Mouse (Mus musculus): Measurements from ENCODE around the gene Fcho1. TPM values are rescaled to one million over a fixed set of nuclear protein-coding genes. Genes with fewer than 3 reads are reported as not detected.

Fcho1 gene
- polyA plus RNA-seq, 1 experiment from 2014 or later = 5.8 TPM

DNA sequence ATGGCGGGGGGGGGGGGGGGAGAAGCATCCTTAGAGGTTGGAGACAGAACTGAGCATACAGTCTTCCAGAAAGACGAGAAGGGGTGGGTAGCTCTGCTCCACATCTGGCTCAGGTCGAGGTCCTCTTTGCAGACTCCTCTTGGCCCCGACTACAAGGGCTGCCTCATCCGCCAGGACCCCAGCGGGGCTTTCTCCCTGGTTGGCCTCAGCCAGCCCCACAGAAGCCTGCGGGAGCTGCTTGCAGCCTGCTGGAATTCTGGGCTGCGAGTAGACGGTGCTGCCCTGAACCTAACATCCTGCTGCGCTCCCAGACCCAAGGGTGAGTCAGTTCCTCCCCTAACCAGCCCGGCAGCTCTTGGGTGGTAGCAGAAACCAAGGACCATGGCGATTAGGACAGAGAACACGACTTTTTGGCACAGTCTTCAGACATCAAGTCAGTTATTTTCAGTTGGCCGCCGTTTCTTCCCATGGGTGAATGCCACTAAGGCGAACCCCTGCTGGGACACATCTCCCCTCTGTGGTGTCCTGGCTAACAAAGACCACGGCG, 44.1 kb downstream of the Fcho1 start:
- Histone ChIP-seq H3K27ac (no peak overlapping the region), H3K4me3 (ENCODE audit: inconsistent target) (no peak overlapping the region), H3K79me2 (ENCODE audit: inconsistent target) (peaks cover 5% of the 10 kb centered on the region; the same call in 1 of the 2 replicates), H3K36me3 (ENCODE audit: inconsistent target) (peaks cover 34% of the 10 kb centered on the region; the same call in 1 of the 2 replicates)
- 90% methylated on average over 16 of the region's 18 CpGs for WGBS (ENCODE audit: missing documents)

DNA sequence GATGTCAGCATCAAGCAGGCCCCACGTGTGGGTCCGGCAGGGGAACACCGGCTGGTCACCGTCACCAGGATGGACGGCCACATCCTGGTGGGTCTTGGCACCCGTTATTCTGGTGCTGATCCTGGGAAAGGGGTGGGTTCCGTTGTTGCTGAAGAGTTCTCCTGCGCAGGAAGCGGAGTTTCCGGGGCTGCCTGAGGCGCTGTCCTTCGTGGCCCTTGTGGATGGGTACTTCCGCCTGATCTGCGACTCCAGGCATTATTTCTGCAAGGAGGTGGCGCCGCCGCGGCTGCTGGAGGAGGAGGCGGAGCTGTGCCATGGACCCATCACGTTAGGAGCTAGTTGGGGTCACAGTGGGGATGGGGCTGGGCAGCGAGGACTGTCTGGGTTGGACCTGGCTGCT, 45.0 kb downstream of the Fcho1 start:
- peaks cover 34% of the 10 kb centered on the region; the same call in 1 of the 2 replicates for H3K36me3 ChIP-seq (ENCODE audit: inconsistent target)
- no peak overlapping the region for H3K4me3 ChIP-seq (ENCODE audit: inconsistent target)
- 94% methylated on average over 21 of the region's 21 CpGs for WGBS (ENCODE audit: missing documents)
- no peak overlapping the region for H3K27ac ChIP-seq
- H3K79me2 ChIP-seq (ENCODE audit: inconsistent target) = peaks cover 5% of the 10 kb centered on the region; the same call in 1 of the 2 replicates

DNA sequence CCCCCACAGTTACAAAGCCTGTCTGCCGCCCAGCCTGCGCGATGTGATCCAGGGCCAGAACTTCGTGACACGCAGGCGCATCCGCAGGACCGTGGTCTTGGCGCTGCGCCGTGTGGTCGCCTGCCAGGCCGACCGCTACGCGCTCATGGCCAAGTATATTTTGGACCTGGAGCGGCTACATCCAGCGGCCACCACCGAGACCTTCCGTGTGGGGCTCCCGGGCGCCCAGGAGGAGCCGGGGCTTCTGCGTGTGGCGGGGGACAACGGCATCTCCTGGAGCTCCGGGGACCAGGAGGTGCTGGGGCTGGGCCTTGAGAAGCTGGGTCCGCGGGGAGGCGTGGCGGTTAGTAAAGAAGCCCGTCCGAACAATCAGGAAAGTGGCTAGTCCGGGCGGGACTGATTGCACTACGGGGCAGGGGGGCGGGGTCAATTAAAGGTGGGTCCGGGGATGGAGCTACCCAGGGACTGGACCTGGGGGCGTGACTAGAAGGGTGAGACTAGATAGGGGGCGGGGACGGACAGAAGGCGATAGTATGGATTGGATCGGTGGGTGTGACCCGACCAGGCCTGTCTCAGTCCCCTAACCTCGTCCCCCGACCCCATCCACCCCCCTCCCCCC, 45.9 kb downstream of the Fcho1 start:
- Histone ChIP-seq H3K36me3 (ENCODE audit: inconsistent target) (peaks cover 31% of the 10 kb centered on the region; the same call in 1 of the 2 replicates), H3K79me2 (ENCODE audit: inconsistent target) (peaks cover 5% of the 10 kb centered on the region; the same call in 1 of the 2 replicates), H3K4me3 (ENCODE audit: inconsistent target) (no peak overlapping the region), H3K27ac (no peak overlapping the region)
- WGBS (ENCODE audit: missing documents) = 96% methylated on average over 30 of the region's 46 CpGs

DNA sequence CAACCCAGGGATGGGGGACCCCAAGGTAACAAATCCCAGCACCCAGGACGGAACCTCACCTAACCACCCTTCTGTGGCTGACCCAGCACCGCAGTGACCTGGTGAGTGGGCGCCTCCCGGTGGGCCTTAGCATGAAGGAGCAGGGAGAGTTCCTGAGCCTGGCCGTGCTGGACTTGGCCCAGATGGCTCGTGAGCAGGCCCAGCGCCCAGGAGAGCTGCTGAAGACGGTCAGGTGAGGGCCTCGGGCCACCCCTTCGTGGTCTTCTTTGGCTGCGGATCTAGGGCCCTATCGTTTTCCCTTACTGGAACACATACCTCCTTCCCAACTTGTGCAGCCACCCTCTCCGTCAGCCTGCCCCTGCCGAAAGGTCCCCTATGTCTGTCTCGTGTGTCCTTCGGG, 46.4 kb downstream of the Fcho1 start:
- Histone ChIP-seq H3K36me3 (ENCODE audit: inconsistent target) (peaks cover 28% of the 10 kb centered on the region; the same call in 1 of the 2 replicates), H3K79me2 (ENCODE audit: inconsistent target) (peaks cover 5% of the 10 kb centered on the region; the same call in 1 of the 2 replicates), H3K4me3 (ENCODE audit: inconsistent target) (no peak overlapping the region), H3K27ac (no peak overlapping the region)
- WGBS (ENCODE audit: missing documents) = 94% methylated on average over 11 of the region's 16 CpGs

DNA sequence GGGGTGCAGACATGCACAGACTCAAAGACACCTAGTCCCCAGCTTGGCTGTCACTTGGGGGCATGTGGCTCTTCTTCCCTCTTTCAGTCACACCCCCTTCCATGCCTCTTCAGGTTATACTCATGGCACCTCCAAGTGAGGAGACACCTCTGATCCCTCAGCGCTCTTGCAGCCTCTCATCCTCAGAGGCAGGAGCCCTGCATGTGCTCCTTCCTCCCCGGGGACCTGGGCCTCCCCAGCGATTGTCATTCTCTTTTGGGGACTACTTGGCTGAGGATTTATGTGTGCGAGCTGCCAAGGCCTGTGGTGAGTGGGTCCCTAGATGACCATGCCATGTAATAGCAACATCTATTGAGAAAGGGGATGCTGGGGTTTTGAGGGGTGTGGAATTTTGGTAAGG, 47.3 kb downstream of the Fcho1 start:
- H3K27ac ChIP-seq = no peak overlapping the region
- WGBS (ENCODE audit: missing documents) = 86% methylated on average over 4 of the region's 4 CpGs
- peaks cover 28% of the 10 kb centered on the region; the same call in 1 of the 2 replicates for H3K36me3 ChIP-seq (ENCODE audit: inconsistent target)
- peaks cover 5% of the 10 kb centered on the region; the same call in 1 of the 2 replicates for H3K79me2 ChIP-seq (ENCODE audit: inconsistent target)
- no peak overlapping the region for H3K4me3 ChIP-seq (ENCODE audit: inconsistent target)

DNA sequence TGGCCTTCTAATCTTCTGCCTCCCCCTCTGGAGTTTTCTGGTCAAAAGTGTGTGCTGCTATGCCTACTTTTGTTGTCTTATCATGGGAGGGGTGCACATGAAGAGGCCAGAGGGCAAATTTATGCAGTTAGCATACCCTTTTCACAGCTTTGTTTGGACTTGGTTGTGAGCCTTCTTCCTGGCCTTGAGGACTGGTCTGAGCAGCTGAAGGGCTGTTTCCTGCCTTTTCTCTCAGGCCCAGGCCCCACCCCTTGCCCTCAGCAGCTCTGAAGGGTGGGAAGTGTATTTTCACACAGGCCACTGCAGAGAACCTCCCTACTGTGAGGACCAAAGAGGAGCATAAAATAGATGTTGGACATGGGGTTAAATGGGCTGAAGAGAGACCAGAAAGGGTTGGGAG, 48.0 kb downstream of the Fcho1 start:
- Histone ChIP-seq H3K79me2 (ENCODE audit: inconsistent target) (peaks cover 5% of the 10 kb centered on the region; the same call in 1 of the 2 replicates), H3K4me3 (ENCODE audit: inconsistent target) (peak overlapping the region; percentile 57; the same call in 1 of the 2 replicates), H3K27ac (peak overlapping the region; percentile 82), H3K36me3 (ENCODE audit: inconsistent target) (peaks cover 23% of the 10 kb centered on the region; the same call in 1 of the 2 replicates)

DNA sequence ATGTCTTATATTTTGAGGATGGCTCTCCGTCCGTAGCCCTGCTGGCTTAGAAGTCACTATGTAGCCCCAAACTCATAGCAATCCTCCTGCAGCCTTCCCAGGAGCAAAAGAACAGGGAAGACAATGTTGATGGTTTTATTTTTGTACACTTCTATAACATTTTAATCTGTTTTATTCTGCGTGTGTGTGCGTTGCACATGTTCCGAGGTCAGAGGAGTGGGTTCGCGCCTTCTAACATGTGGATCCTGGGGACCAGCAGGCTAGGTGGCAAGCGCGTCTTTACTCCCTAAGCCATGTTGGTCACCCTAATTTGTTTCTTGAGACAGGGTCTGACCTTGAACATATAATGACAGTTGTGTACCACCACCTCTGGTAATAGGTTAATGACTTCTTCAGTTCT, 48.7 kb downstream of the Fcho1 start:
- H3K79me2 ChIP-seq (ENCODE audit: inconsistent target) = peaks cover 5% of the 10 kb centered on the region; the same call in 1 of the 2 replicates
- peak overlapping the region; percentile 57 for H3K4me3 ChIP-seq (ENCODE audit: inconsistent target)
- peaks cover 17% of the 10 kb centered on the region; the same call in 1 of the 2 replicates for H3K36me3 ChIP-seq (ENCODE audit: inconsistent target)
- 7% methylated on average over 9 of the region's 9 CpGs for WGBS (ENCODE audit: missing documents)
- peak overlapping the region; percentile 82 for H3K27ac ChIP-seq

DNA sequence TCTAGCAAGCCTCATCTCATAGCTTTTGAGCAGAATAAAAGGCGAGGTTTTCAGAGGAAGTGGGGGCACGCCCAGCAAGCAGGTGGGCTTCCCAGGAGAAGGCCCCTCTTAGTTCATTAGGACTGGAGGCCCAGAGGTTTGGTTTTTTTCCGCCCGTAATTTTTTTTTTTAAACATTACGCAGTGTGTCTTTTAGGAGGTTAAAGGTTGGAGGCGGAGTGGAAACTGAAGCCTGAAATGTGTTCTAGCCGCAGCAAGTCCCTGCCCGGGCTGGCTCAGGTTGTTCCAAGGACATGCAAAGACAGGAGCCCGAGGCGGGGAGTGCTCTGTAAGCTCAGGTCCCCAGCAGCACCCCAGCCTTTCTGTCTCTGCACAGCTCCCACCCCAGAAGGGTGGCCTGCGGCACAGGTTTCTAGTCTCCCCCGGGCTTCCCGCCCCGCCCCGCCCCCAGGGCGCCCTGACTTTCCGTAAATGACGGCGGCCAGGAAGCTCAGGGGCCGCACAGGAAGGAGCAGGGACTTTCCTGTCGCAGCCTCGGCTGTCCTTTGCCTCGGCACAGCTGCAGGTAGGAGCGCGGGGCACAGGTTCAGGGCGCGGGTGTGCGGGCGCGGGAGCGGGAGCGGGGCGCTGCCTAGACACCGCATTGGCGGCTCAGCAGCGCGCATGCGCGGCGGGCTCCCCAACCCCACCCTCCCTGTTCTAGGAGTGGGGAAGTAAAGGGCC, 49.3 kb downstream of the Fcho1 start, which contains the start of gene Jak3:
TSS of gene Jak3 (plus strand) at position 277 of the 722 bp plus-strand sequence.
- Histone ChIP-seq H3K79me2 (ENCODE audit: inconsistent target) (peaks cover 5% of the 10 kb centered on the region; the same call in 1 of the 2 replicates), H3K4me3 (ENCODE audit: inconsistent target) (peak within 1 kb of the TSS; percentile 57), H3K36me3 (ENCODE audit: inconsistent target) (peaks cover 11% of the 10 kb centered on the region; the same call in 1 of the 2 replicates), H3K27ac (peak within 1 kb of the TSS; percentile 82)
- WGBS (ENCODE audit: missing documents) = 1% methylated on average over 38 of the region's 40 CpGs

DNA sequence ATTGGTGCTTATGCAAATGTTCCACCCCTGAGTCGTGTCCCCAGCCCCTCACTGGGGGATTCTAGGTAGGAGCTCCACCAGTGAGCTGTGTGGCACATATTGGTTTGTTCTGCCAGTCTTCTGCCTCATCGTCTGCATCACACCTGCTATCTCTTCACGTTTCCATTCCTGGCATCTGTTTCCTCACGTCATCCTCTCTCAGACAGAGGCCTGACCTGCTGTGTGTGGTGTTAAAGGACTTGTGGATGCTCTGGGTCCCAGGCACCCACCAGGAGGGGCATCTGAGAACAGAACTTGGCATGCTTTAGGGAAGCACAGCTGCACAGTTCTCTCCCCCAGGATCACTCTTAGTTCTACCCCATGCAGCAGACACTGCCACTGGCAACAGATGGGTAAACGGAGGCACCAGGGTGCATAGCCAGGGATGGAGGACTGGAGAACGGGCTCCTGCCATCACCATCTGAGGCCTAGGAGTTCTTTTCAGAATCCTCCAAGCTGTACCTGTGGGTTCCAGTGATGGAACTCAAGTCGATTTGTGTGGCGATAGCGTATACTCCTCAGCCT, 50.0 kb downstream of the Fcho1 start:
- H3K27ac ChIP-seq = peak overlapping the region; percentile 82
- H3K36me3 ChIP-seq (ENCODE audit: inconsistent target) = peaks cover 5% of the 10 kb centered on the region; the same call in 1 of the 2 replicates
- WGBS (ENCODE audit: missing documents) = 63% methylated on average over 9 of the region's 9 CpGs
- peak overlapping the region; percentile 57 for H3K4me3 ChIP-seq (ENCODE audit: inconsistent target)
- peaks cover 5% of the 10 kb centered on the region; the same call in 1 of the 2 replicates for H3K79me2 ChIP-seq (ENCODE audit: inconsistent target)

DNA sequence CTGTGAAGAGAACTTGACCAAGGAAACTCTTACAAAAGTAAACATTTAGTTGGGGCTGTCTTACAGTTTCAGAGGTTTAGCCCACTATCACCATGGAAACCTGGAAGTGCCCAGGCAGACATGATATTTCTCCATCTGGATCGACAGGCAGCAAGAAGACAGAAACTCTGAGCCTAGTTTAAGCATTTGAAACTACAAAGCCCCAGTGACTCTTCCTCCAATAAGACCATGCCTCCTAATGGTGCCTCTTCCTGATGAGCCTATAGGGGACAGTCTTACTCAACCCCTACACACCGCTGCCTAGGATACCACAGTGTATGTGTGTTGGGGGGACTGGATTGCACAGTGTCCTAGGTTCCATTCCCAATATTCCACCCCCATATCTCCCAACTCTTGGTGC, 51.4 kb downstream of the Fcho1 start:
- Histone ChIP-seq H3K4me3 (ENCODE audit: inconsistent target) (no peak overlapping the region), H3K36me3 (ENCODE audit: inconsistent target) (no peaks in the 10 kb centered on the region), H3K27ac (no peak overlapping the region), H3K79me2 (ENCODE audit: inconsistent target) (peaks cover 5% of the 10 kb centered on the region; the same call in 1 of the 2 replicates)
- WGBS (ENCODE audit: missing documents) = 89% methylated on average over 2 of the region's 2 CpGs

DNA sequence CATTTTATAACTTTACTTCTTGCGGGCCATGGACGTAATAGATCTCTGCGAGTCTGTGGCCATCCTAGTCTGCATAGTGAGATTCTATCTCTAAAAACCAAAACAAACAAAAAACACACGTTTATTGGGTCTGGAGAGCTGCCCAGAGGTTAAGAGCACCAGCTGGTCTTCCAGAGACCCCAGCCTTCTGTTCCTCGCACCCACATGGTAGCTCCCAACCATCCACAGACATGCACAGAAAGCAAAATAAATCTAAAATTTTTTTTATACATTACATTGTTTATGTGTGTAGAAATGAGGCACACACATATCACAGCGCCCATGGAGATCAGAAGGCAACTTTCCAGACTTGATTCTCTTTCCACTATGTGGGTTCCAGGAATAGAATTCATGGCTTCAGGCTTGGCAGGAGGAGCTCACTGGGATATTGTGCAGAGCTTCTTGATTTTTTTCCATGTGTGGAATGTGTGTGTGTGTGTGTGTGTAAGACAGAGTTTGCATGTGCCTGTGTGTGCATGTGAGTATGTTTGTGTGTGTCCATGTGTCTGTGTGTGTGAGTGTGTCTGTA, 53.3 kb downstream of the Fcho1 start:
- Histone ChIP-seq H3K79me2 (ENCODE audit: inconsistent target) (peaks cover 5% of the 10 kb centered on the region; the same call in 1 of the 2 replicates), H3K4me3 (ENCODE audit: inconsistent target) (peak overlapping the region; percentile 24), H3K36me3 (ENCODE audit: inconsistent target) (no peaks in the 10 kb centered on the region), H3K27ac (peak overlapping the region; percentile 49)
- 76% methylated on average over 6 of the region's 6 CpGs for whole genome bisulfite sequencing (ENCODE audit: missing documents)

DNA sequence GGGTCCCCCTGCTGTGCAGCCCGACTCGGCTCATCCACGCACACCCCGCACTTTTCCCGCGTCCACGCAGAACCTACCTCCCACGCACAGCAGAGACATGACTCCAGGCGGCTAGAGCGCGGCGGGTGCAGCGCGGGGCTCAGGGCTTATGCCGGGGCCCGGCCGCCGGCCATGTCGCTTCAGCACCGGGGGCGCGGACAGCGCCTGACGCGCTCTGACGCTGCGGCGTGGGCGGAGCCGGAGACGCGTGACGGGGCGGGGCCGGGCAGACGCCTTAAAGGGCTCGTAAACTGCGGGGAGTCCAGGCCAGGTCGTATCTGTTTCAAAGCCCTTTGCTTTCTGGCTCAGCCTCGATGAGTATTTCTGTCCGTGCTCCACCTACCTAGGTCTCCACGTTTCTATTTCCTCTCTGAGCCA, 54.0 kb downstream of the Fcho1 start, which contains the start of gene Unc13a:
TSS of gene Unc13a (minus strand) at position 209 of the 417 bp plus-strand sequence.
- H3K36me3 ChIP-seq (ENCODE audit: inconsistent target) = no peaks in the 10 kb centered on the region
- H3K4me3 ChIP-seq (ENCODE audit: inconsistent target) = peak within 1 kb of the TSS; percentile 67
- WGBS (ENCODE audit: missing documents) = under 1% methylated on average over 41 of the region's 42 CpGs
- H3K79me2 ChIP-seq (ENCODE audit: inconsistent target) = no peaks in the 10 kb centered on the region
- H3K27ac ChIP-seq = peak within 1 kb of the TSS; percentile 49

DNA sequence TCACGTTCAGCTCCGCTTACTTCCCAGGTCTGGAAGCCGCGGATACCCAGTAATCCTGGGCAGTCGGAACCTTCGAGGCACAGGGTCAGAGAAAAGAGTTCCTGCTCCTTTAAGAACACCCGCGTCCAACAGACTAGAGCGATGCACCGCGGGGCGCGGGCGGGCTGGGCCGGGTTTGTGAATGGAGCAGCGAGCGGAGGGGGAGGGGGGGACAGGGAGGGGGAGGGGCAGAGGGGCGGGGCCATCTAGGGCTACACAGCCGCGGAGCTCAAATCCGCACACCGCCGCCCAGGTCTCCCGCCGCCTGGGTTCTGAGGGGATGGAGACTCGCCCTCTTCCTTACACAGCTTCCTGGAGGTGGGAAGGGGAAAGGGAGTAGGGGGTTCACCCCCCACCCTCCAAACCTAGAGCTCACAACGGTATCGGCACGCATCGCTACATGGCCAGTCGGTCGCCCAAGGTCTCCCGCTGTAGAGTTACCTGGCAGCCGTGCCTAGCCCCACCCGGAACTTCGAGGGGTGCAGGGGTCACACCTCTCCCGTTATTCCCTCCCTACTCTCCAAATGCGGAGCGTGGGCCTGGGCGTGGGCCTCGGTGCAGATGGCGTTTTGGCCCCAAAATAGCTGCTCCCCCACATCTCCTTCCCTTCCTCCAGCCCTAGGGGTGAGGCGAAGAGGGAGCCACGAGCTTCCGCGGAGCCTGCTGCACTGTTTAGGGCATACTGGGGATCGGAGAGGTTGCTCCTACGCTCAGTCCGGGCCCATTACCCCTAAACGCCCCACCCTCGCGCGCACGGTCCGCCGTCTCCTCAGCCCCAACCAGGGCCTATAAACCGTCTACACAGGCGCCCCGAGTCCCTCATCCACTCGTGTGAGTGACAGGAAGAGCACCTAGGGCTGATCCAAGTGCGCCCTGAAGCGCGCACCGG, 54.6 kb downstream of the Fcho1 start:
- Histone ChIP-seq H3K79me2 (ENCODE audit: inconsistent target) (no peaks in the 10 kb centered on the region), H3K27ac (peak overlapping the region; percentile 48), H3K4me3 (ENCODE audit: inconsistent target) (peak overlapping the region; percentile 67), H3K36me3 (ENCODE audit: inconsistent target) (no peaks in the 10 kb centered on the region)
- WGBS (ENCODE audit: missing documents) = 2% methylated on average over 52 of the region's 64 CpGs
